Mouse (Mus musculus) liver, embryonic 11.5 days (tissue): Measurements from ENCODE around the gene Smim1. TPM values are rescaled to one million over a fixed set of nuclear protein-coding genes. Genes with fewer than 3 reads are reported as not detected.

Source experiments
- ATAC-seq: fragments of 200-750 bp; cut with Nextera tagmentation; replicated peaks from 2 replicates; pipeline ENCODE4 v1.8.0; 2017; ENCODE audit warnings: moderate number of reproducible peaks, mild to moderate bottlenecking, moderate TSS enrichment, moderate library complexity; ENCODE audit not compliant: low FRiP score
- DNase-seq: peaks from one replicate; pipeline ENCODE4 v3.0.0-alpha.2; 2017; ENCODE audit warnings: low spot score
- H3K27ac ChIP-seq: fragments of 300-500 bp; sonication (generic); 2 replicates; pipeline ENCODE4 v1.5.1; 2014; ENCODE audit warnings: mild to moderate bottlenecking, low read depth, low read length, control low read depth
- H3K27me3 ChIP-seq: fragments of 300-500 bp; sonication (generic); replicated peaks from 2 replicates; pipeline ENCODE4 v1.6.1; 2014; ENCODE audit warnings: low read length, mixed read lengths; ENCODE audit not compliant: control insufficient read depth, insufficient read depth
- H3K36me3 ChIP-seq: fragments of 300-500 bp; sonication (generic); 2 replicates; pipeline ENCODE4 v1.6.1; 2014; ENCODE audit warnings: mild to moderate bottlenecking, low read length, moderate library complexity, mixed read lengths; ENCODE audit not compliant: control insufficient read depth, insufficient read depth
- H3K4me1 ChIP-seq: fragments of 300-500 bp; sonication (generic); replicated peaks from 2 replicates; pipeline ENCODE4 v1.6.1; 2014; ENCODE audit warnings: low read length, mixed read lengths; ENCODE audit not compliant: control insufficient read depth, insufficient read depth
- H3K4me2 ChIP-seq: fragments of 300-500 bp; sonication (generic); 2 replicates; pipeline ENCODE4 v1.6.1; 2014; ENCODE audit warnings: mild to moderate bottlenecking, control low read depth, moderate library complexity
- H3K4me3 ChIP-seq: fragments of 300-500 bp; sonication (generic); 2 replicates; pipeline ENCODE4 v1.5.1; 2014; ENCODE audit warnings: low read depth, low read length, control low read depth
- H3K9ac ChIP-seq: fragments of 300-500 bp; sonication (generic); 2 replicates; pipeline ENCODE4 v1.6.1; 2014; ENCODE audit warnings: low read depth, low read length, control low read depth
- H3K9me3 ChIP-seq: fragments of 300-500 bp; sonication (generic); 2 replicates; pipeline ENCODE4 v1.6.1; 2016; ENCODE audit warnings: low read length, inconsistent platforms, mixed read lengths; ENCODE audit not compliant: control insufficient read depth
- WGBS: fragments of 180-500 bp; shearing (Covaris S2); extraction: QIAGEN DNeasy Blood & Tissue Kit; methylation state at CpG from one replicate; pipeline ENCODE4 v1.1.7; 2014; 5-methylcytosine and 5-hydroxymethylcytosine counted together
- polyA plus RNA-seq: library from polyadenylated mRNA; unstranded; fragments of >200 nt; fragmentation: Nextera tagmentation; extraction: Ambion mirVana; gene quantifications from 2 replicates; pipeline ENCODE4 v1.2.1, GENCODE M21; 2014

Smim1 gene
- polyA plus RNA-seq, 1 experiment from 2014 or later, result 426 TPM

DNA sequence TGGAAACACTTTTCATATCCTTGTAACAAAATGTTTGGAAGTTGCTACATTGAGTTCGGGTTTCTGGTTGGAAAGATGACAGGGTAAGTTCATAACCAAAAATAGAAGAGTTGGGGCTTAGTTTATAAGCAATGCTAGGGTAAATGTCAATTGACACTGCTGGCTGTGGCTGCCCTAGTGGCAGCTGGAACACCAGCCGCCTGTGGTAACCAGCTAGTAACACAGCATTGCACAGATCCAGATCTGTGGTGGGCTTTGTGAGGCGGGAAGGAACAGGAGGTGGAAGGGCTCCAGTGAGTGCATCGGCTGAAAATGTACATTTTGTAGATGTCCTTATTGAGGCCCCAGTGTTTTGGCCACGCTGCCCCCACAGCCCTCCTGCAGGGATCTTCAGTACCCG is 50.3 kb downstream of the Smim1 start:
- peak overlapping the region; percentile 90 for H3K9ac ChIP-seq
- no peak for ATAC-seq
- WGBS, result 35% methylated on average over 6 of the region's 6 CpGs
- H3K27ac ChIP-seq, result no peak overlapping the region
- H3K36me3 ChIP-seq, result peaks cover 3% of the 10 kb centered on the region; the same call in 1 of the 2 replicates
- DNase-seq, result no peak
- peaks cover 13% of the 10 kb centered on the region for H3K4me1 ChIP-seq
- no peaks in the 10 kb centered on the region for H3K27me3 ChIP-seq
- H3K4me3 ChIP-seq, result peak overlapping the region; percentile 96
- no peaks in the 10 kb centered on the region for H3K9me3 ChIP-seq
- H3K4me2 ChIP-seq, result peak overlapping the region; percentile 85

DNA sequence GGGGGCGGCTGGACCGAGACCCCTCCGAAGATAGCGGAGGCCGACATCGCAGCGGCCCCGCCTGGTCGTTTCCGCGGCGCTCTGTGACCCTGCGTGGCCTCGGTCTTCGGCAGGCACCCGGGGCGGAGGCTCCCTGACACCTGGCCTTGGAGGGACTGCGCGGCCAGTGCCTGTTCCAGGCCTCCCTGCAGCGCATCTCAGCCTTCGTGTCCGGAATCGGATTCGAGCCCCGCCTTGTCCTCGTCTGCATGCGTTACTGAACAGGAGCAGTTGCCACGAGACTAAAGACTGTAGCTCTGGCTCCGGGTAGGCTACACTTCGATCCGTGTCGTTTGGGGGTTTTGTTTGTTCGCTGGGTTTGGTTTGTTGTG is 50.8 kb downstream of the Smim1 start:
- 1% methylated on average over 33 of the region's 33 CpGs for WGBS
- no peak for DNase-seq
- H3K36me3 ChIP-seq, result peaks cover 3% of the 10 kb centered on the region; the same call in 1 of the 2 replicates
- peak; percentile 70 for ATAC-seq
- no peaks in the 10 kb centered on the region for H3K9me3 ChIP-seq
- peak overlapping the region; percentile 68 for H3K27ac ChIP-seq
- H3K27me3 ChIP-seq, result no peaks in the 10 kb centered on the region
- H3K4me1 ChIP-seq, result peaks cover 13% of the 10 kb centered on the region
- H3K4me3 ChIP-seq, result peak overlapping the region; percentile 96
- peak overlapping the region; percentile 85 for H3K4me2 ChIP-seq
- peak overlapping the region; percentile 90 for H3K9ac ChIP-seq

DNA sequence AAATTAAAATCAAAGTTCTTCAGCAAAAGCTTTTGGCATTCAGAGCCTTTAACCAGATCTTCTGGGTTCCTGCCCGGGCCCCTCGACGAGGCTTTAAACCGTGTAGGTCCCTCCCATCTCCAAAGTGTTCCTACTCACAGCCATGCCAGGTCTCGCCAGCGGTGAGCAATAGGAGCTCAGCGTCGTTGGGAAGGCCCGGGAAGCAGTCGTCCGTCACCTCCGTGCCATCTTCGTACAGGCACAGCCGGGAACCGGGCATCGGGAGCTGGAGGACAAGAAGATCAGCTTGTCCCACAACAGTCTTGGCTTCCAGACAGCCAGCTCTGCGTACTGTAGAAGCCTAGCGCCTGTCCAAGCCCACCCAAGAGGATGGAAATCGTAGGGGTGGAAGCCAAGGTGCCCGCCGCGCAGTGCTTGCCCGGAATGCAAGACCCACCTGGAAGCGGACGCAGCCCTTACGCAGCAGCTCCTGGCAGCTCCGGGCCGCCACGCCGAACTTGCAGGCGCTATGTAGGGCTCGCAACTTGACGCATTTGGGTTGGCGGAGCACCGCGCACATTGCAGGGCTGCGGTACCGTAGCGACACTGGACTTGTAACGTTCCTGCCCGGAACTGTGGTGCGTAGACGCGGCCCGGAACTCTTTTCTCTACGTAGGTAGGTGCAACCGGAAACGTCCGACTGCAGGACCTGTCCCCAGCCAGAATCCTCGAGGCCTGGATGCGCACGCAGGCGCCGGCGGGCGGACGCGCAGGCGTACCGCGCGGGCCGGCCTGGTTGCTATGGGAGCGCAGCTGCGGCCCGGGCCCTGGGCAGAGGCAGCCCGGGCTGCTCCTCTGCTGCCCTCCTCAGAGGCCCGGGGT is 51.4 kb downstream of the Smim1 start, which contains the start of the genes Dffb and Cep104:
TSS of gene Dffb (minus strand) at position 696 of the 861 bp plus-strand sequence.
TSS of gene Cep104 (plus strand) at position 764 of the 861 bp plus-strand sequence.
- peak within 1 kb of the TSS; percentile 68 for H3K27ac ChIP-seq
- ATAC-seq, result peak; percentile 95

More for the DNA sequence above, 51.4 kb downstream of the Smim1 start, which contains the start of the genes Dffb and Cep104:
- Histone ChIP-seq H3K9ac (peak within 1 kb of the TSS; percentile 90), H3K27me3 (no peaks in the 10 kb centered on the region), H3K36me3 (peaks cover 3% of the 10 kb centered on the region; the same call in 1 of the 2 replicates), H3K4me1 (peaks cover 13% of the 10 kb centered on the region), H3K4me2 (peak within 1 kb of the TSS; percentile 85), H3K9me3 (no peaks in the 10 kb centered on the region), H3K4me3 (peak within 1 kb of the TSS; percentile 96)
- WGBS, result 1% methylated on average over 68 of the region's 68 CpGs
- DNase-seq, result peak; percentile 89

Other genes starting within 250 kb of the Smim1 start
- gene A430005L14Rik, start 69.0 kb downstream of the Smim1 start, polyA plus RNA-seq, result 90.4 and 91.4 TPM in 2 replicates
- 17.2 and 18.5 TPM in 2 replicates for gene Dffb, start 51.1 kb downstream of the Smim1 start, polyA plus RNA-seq
- gene Cep104, start 51.0 kb downstream of the Smim1 start, polyA plus RNA-seq, result 14.3 and 15.8 TPM in 2 replicates
- 20.3 and 22.5 TPM in 2 replicates for gene Lrrc47, start 14.5 kb downstream of the Smim1 start, polyA plus RNA-seq
- gene Ccdc27, start 16.4 kb upstream of the Smim1 start, polyA plus RNA-seq, result 0.08 TPM in 1 of 2 replicates, not detected in the other
- 0.04 and 0.18 TPM in 2 replicates for gene Trp73, start 114.0 kb upstream of the Smim1 start, polyA plus RNA-seq
- 39.9 and 46.8 TPM in 2 replicates for gene Wrap73, start 116.1 kb upstream of the Smim1 start, polyA plus RNA-seq
- gene Tprgl, start 134.4 kb upstream of the Smim1 start, polyA plus RNA-seq, result 133 and 149 TPM in 2 replicates
- gene Megf6, start 144.5 kb upstream of the Smim1 start, polyA plus RNA-seq, result 5.8 and 5.9 TPM in 2 replicates